Mouse (Mus musculus): ENCODE data around the gene Gria1.

GRCm38 (mm10) chr11:57079423-57079822, 68.2 kb downstream of the Gria1 start:
- TF ChIP-seq ZNF384 (IDR thresholded peaks at IDR 0.05; ENCODE audit: low read depth, low read length), result no peak
- TF ChIP-seq CHD2 (IDR thresholded peaks at IDR 0.05; ENCODE audit: low read depth, low read length), result no peak
- TF ChIP-seq ZC3H11A (IDR thresholded peaks at IDR 0.05; ENCODE audit: borderline replicate concordance, low read depth, low read length), result no peak
- no peak for TF ChIP-seq MAFK (IDR thresholded peaks at IDR 0.05; ENCODE audit: insufficient read depth, low read depth, low read length)
- TF ChIP-seq HCFC1 (IDR thresholded peaks at IDR 0.05; ENCODE audit: borderline replicate concordance, insufficient read depth, low read length), result no peak

All from ES-E14 (cell line).